Mouse (Mus musculus): ENCODE measurements around the gene Tceal3.
A peak's percentile ranks its signal among the peaks of the same experiment; 100 is the strongest.
"Not testable (repeated sequence)": the region's sequence is repeated elsewhere in the genome, so short reads cannot be mapped to it uniquely, and the experiment has no call there.

The Tceal3 gene

GRCm38 (mm10) chrX:136590199-136590896 is at the start of gene Tceal3:
Gene Tceal3, plus strand, starts transcription at chrX:136590842.
- no peak for DNase-seq (ENCODE audit: low spot score in 2 of 2)

GRCm38 (mm10) chrX:136543956-136544355 is 46.7 kb upstream of the Tceal3 start, which contains the start of gene Kir3dl2:
Gene Kir3dl2, minus strand, starts transcription at chrX:136544056.
- DNase-seq (ENCODE audit: low spot score in 2 of 2): not testable (repeated sequence)

GRCm38 (mm10) chrX:136569094-136569493 is 21.5 kb upstream of the Tceal3 start:
- not testable (repeated sequence) for DNase-seq (ENCODE audit: low spot score in 2 of 2)

GRCm38 (mm10) chrX:136584617-136585016 is 6.0 kb upstream of the Tceal3 start:
- no peak for DNase-seq (ENCODE audit: low spot score in 2 of 2)

- DNase-seq (ENCODE audit: low spot score in 2 of 2): no peak
Observed at GRCm38 (mm10) chrX:136590897-136591257, 235 bp downstream of the Tceal3 start.

- peak in 1 of 2 experiments; percentile 15 for DNase-seq (ENCODE audit: low spot score in 2 of 2)
Observed at GRCm38 (mm10) chrX:136599416-136599815, 8.8 kb downstream of the Tceal3 start.

- DNase-seq (ENCODE audit: low spot score in 2 of 2): no peak
Observed at GRCm38 (mm10) chrX:136606951-136607350, 16.3 kb downstream of the Tceal3 start.

GRCm38 (mm10) chrX:136607395-136607794 is 16.8 kb downstream of the Tceal3 start:
- DNase-seq (ENCODE audit: low spot score in 2 of 2): no peak

GRCm38 (mm10) chrX:136611346-136611745 is 20.7 kb downstream of the Tceal3 start:
- DNase-seq (ENCODE audit: low spot score in 2 of 2): no peak

- not testable (repeated sequence) for DNase-seq (ENCODE audit: low spot score in 2 of 2)
Observed at GRCm38 (mm10) chrX:136615889-136616288, 25.2 kb downstream of the Tceal3 start.

GRCm38 (mm10) chrX:136624905-136625569 is 34.4 kb downstream of the Tceal3 start:
- DNase-seq (ENCODE audit: low spot score in 2 of 2): no peak

GRCm38 (mm10) chrX:136625959-136626358 is 35.3 kb downstream of the Tceal3 start:
- DNase-seq (ENCODE audit: low spot score in 2 of 2): no peak

GRCm38 (mm10) chrX:136635116-136635515 is 44.5 kb downstream of the Tceal3 start:
- DNase-seq (ENCODE audit: low spot score in 2 of 2): no peak

- DNase-seq (ENCODE audit: low spot score in 2 of 2): no peak
Observed at GRCm38 (mm10) chrX:136639754-136640153, 49.1 kb downstream of the Tceal3 start.

- not testable (repeated sequence) for DNase-seq (ENCODE audit: low spot score in 2 of 2)
Observed at GRCm38 (mm10) chrX:136645857-136646256, 55.2 kb downstream of the Tceal3 start.

- DNase-seq (ENCODE audit: low spot score in 2 of 2): no peak
Observed at GRCm38 (mm10) chrX:136666281-136666706, 75.7 kb downstream of the Tceal3 start.

GRCm38 (mm10) chrX:136666762-136667464 is 76.3 kb downstream of the Tceal3 start:
- DNase-seq (ENCODE audit: low spot score in 2 of 2): not testable (repeated sequence)

- no peak for DNase-seq (ENCODE audit: low spot score in 2 of 2)
Observed at GRCm38 (mm10) chrX:136668794-136669193, 78.2 kb downstream of the Tceal3 start.

GRCm38 (mm10) chrX:136680989-136681388 is 90.3 kb downstream of the Tceal3 start:
- DNase-seq (ENCODE audit: low spot score in 2 of 2): no peak

GRCm38 (mm10) chrX:136691606-136692293 is 101.1 kb downstream of the Tceal3 start:
- not testable (repeated sequence) for DNase-seq (ENCODE audit: low spot score in 2 of 2)

- DNase-seq (ENCODE audit: low spot score in 2 of 2): no peak
Observed at GRCm38 (mm10) chrX:136692294-136692675, 101.6 kb downstream of the Tceal3 start.

- no peak for DNase-seq (ENCODE audit: low spot score in 2 of 2)
Observed at GRCm38 (mm10) chrX:136693196-136693595, 102.6 kb downstream of the Tceal3 start.
